Mouse (Mus musculus) MEL (cell line): Measurements from ENCODE around the gene Gm17545.

Experiments
- EP300 ChIP-seq, 2 experiments: IDR thresholded peaks; 2 replicates each; pipeline ENCODE4 v1.6.1; 2011; ENCODE audit warnings: improper control_type of control experiment in 2 of 2, low read length in 2 of 2, low read depth in 1 of 2, mild to moderate bottlenecking in 1 of 2
- MAX ChIP-seq: IDR thresholded peaks from 2 replicates; pipeline ENCODE4 v1.6.1; 2011; ENCODE audit warnings: low read length, improper control_type of control experiment

DNA sequence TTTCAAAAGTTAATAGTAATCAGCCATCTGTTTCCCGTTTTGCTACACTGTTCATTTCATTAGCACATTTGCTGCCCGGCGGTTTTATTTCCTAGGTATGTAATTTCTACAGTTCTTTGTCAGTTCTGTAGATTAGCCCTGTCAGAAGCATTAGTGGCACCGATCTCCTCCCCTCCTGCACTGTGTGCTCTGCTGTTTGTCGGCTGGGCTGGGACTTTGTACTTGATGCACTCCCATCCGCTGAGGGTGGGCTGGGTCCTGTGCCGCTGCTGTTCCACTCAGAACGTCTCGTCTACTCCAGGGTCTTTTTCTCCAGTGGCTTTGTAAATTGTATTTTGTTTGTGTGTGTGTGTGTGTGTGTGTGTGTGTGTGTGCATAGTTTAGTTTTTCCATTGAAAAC, 34.9 kb downstream of the Gm17545 start:
- no peak for TF ChIP-seq EP300 (IDR thresholded peaks at IDR 0.05; ENCODE audit: low read depth in 1 of 2, low read length in 2 of 2)
- no peak for TF ChIP-seq MAX
